Mouse (Mus musculus): ENCODE measurements around the gene Zfp248. TPM values are rescaled to one million over a fixed set of nuclear protein-coding genes. Genes with fewer than 3 reads are reported as not detected.

Gene Zfp248
- total RNA-seq (2014; rRNA removed), result 9.6 and 12.3 TPM in 2 replicates
- polyA plus RNA-seq (2015; fragmentation: Nextera tagmentation; extraction: Ambion mirVana), result 5.2 and 7.8 TPM in 2 replicates

GRCm38 (mm10) chr6:118455042-118455631, at the start of gene Zfp248:
Zfp248 (minus strand) TSS chr6:118455528.
- Histone ChIP-seq H3K27me3 (ENCODE audit: insufficient read depth, low read length) (no peaks in the 10 kb centered on the region), H3K4me2 (ENCODE audit: low read depth) (peak within 1 kb of the TSS; percentile 73), H3K9ac (peak within 1 kb of the TSS; percentile 94), H3K4me1 (ENCODE audit: insufficient read depth) (peaks cover 8% of the 10 kb centered on the region; the same call in 1 of the 2 replicates), H3K9me3 (ENCODE audit: low read length) (no peaks in the 10 kb centered on the region), H3K36me3 (ENCODE audit: insufficient read depth) (no peaks in the 10 kb centered on the region), H3K4me3 (ENCODE audit: low read depth, low read length) (peak within 1 kb of the TSS; percentile 59), H3K27ac (ENCODE audit: low read depth, low read length) (peak within 1 kb of the TSS; percentile 98)
- peak; percentile 100 for ATAC-seq
- TF ChIP-seq CTCF (IDR thresholded peaks at IDR 0.05; ENCODE audit: low read depth), result peak; percentile 85
- DNase-seq, result peak; percentile 96
- WGBS, result under 1% methylated on average over 43 of the region's 43 CpGs

DNA sequence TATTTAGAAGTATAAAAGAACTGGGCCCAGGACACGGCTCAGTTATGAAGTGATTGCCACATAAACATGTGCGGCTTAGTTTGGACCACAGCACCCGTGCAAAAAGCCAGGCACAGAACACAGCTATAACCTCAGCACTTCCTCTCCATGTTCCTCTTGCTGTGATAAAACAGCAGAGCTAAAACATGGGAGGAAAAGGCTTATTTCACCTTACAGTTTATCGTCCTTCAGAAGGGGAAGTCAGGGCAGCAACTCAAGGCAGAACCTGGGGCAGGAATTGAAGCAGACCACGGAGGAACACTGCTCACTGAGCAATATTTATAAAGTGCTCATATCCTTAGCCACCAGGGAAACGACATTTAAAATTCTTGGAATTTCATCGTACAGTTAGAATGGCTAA, 43.7 kb upstream of the Zfp248 start:
- ATAC-seq, result no peak
- H3K27me3 ChIP-seq (ENCODE audit: insufficient read depth, low read length), result no peaks in the 10 kb centered on the region

DNA sequence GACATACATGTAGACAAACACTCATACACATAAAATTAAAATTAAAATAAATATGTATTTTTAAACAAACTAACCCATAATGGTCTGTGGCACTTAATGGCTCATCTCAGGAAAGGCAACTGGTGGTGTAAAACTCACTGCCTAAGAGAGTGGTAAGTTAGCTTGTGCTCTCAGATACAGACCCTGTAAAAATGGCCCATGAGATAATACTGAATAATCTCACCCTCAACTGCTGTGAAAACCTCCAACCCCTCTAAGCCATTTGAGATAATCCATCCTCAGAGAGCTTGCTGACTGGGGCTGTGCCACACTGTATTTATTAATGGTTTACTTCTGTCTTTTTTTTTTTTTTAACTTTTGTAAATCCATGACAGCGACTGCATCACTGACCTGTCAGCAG, 26.8 kb upstream of the Zfp248 start:
- no peak overlapping the region for H3K4me2 ChIP-seq (ENCODE audit: low read depth)
- H3K27me3 ChIP-seq (ENCODE audit: insufficient read depth, low read length), result no peaks in the 10 kb centered on the region; the same call in 1 of the 2 replicates
- no peaks in the 10 kb centered on the region for H3K36me3 ChIP-seq (ENCODE audit: insufficient read depth)
- no peak overlapping the region for H3K9ac ChIP-seq
- no peak overlapping the region for H3K27ac ChIP-seq (ENCODE audit: low read depth, low read length)
- H3K4me3 ChIP-seq (ENCODE audit: low read depth, low read length), result no peak overlapping the region
- no peak for TF ChIP-seq CTCF (IDR thresholded peaks at IDR 0.05; ENCODE audit: low read depth)
- DNase-seq (no peak), ATAC-seq (no peak)
- peaks cover 9% of the 10 kb centered on the region for H3K4me1 ChIP-seq (ENCODE audit: insufficient read depth)
- H3K9me3 ChIP-seq (ENCODE audit: low read length), result no peaks in the 10 kb centered on the region
- 86% methylated on average over 1 of the region's 1 CpGs for WGBS

More for the DNA sequence above, 43.7 kb upstream of the Zfp248 start:
- peaks cover 12% of the 10 kb centered on the region for H3K36me3 ChIP-seq (ENCODE audit: insufficient read depth)
- no peak overlapping the region for H3K9ac ChIP-seq
- no peaks in the 10 kb centered on the region for H3K4me1 ChIP-seq (ENCODE audit: insufficient read depth)
- H3K4me3 ChIP-seq (ENCODE audit: low read depth, low read length), result no peak overlapping the region
- H3K27ac ChIP-seq (ENCODE audit: low read depth, low read length), result no peak overlapping the region
- no peak overlapping the region for H3K4me2 ChIP-seq (ENCODE audit: low read depth)
- no peak for TF ChIP-seq CTCF (IDR thresholded peaks at IDR 0.05; ENCODE audit: low read depth)
- no peaks in the 10 kb centered on the region for H3K9me3 ChIP-seq (ENCODE audit: low read length)
- no peak for DNase-seq
- 90% methylated on average over 7 of the region's 7 CpGs for WGBS

GRCm38 (mm10) chr6:118478957-118479708, 23.8 kb upstream of the Zfp248 start, which contains the start of gene Zfp9:
Zfp9 (minus strand) TSS chr6:118479320.
- Histone ChIP-seq H3K27ac (ENCODE audit: low read depth, low read length) (peak within 1 kb of the TSS; percentile 90), H3K9ac (peak within 1 kb of the TSS; percentile 84), H3K4me3 (ENCODE audit: low read depth, low read length) (peak within 1 kb of the TSS; percentile 77), H3K27me3 (ENCODE audit: insufficient read depth, low read length) (no peaks in the 10 kb centered on the region), H3K36me3 (ENCODE audit: insufficient read depth) (peaks cover 8% of the 10 kb centered on the region), H3K4me2 (ENCODE audit: low read depth) (peak within 1 kb of the TSS; percentile 62), H3K4me1 (ENCODE audit: insufficient read depth) (peaks cover 14% of the 10 kb centered on the region), H3K9me3 (ENCODE audit: low read length) (no peaks in the 10 kb centered on the region)
- ATAC-seq (peak; percentile 96), DNase-seq (peak; percentile 90)
- TF ChIP-seq CTCF (IDR thresholded peaks at IDR 0.05; ENCODE audit: low read depth), result no peak
- 1% methylated on average over 48 of the region's 57 CpGs for WGBS

GRCm38 (mm10) chr6:118477875-118478785, 22.8 kb upstream of the Zfp248 start:
- peak overlapping the region; percentile 90; the same call in 1 of the 2 replicates for H3K27ac ChIP-seq (ENCODE audit: low read depth, low read length)
- peak overlapping the region; percentile 62 for H3K4me2 ChIP-seq (ENCODE audit: low read depth)
- WGBS, result 8% methylated on average over 10 of the region's 10 CpGs
- peaks cover 8% of the 10 kb centered on the region for H3K36me3 ChIP-seq (ENCODE audit: insufficient read depth)
- ATAC-seq, result peak; percentile 9; the same call in 1 of the 2 replicates
- TF ChIP-seq CTCF (IDR thresholded peaks at IDR 0.05; ENCODE audit: low read depth), result no peak
- H3K9me3 ChIP-seq (ENCODE audit: low read length), result no peaks in the 10 kb centered on the region
- peak overlapping the region; percentile 84 for H3K9ac ChIP-seq
- peaks cover 14% of the 10 kb centered on the region for H3K4me1 ChIP-seq (ENCODE audit: insufficient read depth)
- peak overlapping the region; percentile 77 for H3K4me3 ChIP-seq (ENCODE audit: low read depth, low read length)
- H3K27me3 ChIP-seq (ENCODE audit: insufficient read depth, low read length), result no peaks in the 10 kb centered on the region
- peak; percentile 4 for DNase-seq

- no peaks in the 10 kb centered on the region for H3K9me3 ChIP-seq (ENCODE audit: low read length)
- H3K27me3 ChIP-seq (ENCODE audit: insufficient read depth, low read length), result no peaks in the 10 kb centered on the region
- H3K27ac ChIP-seq (ENCODE audit: low read depth, low read length), result no peak overlapping the region
- H3K4me3 ChIP-seq (ENCODE audit: low read depth, low read length), result no peak overlapping the region
- H3K9ac ChIP-seq, result no peak overlapping the region
- H3K4me2 ChIP-seq (ENCODE audit: low read depth), result no peak overlapping the region
- ATAC-seq (no peak), DNase-seq (no peak)
- H3K36me3 ChIP-seq (ENCODE audit: insufficient read depth), result peaks cover 35% of the 10 kb centered on the region
- no peak for TF ChIP-seq CTCF (IDR thresholded peaks at IDR 0.05; ENCODE audit: low read depth)
- WGBS, result 83% methylated on average over 15 of the region's 15 CpGs
- no peaks in the 10 kb centered on the region for H3K4me1 ChIP-seq (ENCODE audit: insufficient read depth)
These were observed 6.9 kb upstream of the Zfp248 start for GRCm38 (mm10) chr6:118462069-118462705.
